Mouse (Mus musculus): ENCODE measurements around the gene Kcnb1. TPM values are rescaled to one million over a fixed set of nuclear protein-coding genes. Genes with fewer than 3 reads are reported as not detected.

The Kcnb1 gene
- polyA plus RNA-seq, 1 experiment from 2014 or later = 0.37 TPM

DNA sequence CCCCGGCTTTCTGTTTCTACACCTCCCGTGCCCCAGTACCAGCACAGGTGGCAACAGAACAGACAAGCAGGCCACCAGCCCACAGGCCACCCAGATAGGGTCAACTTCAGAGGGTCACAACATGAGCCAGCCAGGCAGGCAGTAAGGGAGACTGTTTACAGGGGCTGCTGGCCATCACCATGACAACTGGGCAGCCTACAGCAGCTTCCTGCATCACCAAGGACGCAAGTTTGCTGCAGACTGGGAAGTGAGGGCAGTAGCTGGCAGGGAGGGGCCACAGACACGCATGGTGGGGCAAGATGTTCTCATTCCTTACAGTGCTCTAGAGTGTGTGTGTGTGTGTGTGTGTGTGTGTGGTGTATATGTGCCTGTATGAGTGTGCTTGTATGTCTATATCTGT is 108.3 kb downstream of the Kcnb1 start:
- H3K4me2 ChIP-seq = no peak overlapping the region
- ATAC-seq (ENCODE audit: insufficient read depth) = peak; percentile 64; the same call in 1 of the 2 replicates
- H3K9ac ChIP-seq = no peak overlapping the region
- H3K4me1 ChIP-seq (ENCODE audit: insufficient read depth) = peaks cover 4% of the 10 kb centered on the region
- no peak overlapping the region for H3K4me3 ChIP-seq (ENCODE audit: low read depth, low read length)
- TF ChIP-seq CTCF (IDR thresholded peaks at IDR 0.05; ENCODE audit: low read depth) = no peak
- DNase-seq = peak; percentile 48
- H3K27ac ChIP-seq (ENCODE audit: low read depth) = no peak overlapping the region
- WGBS = 3% methylated on average over 4 of the region's 4 CpGs
- H3K9me3 ChIP-seq (ENCODE audit: low read depth, low read length) = no peaks in the 10 kb centered on the region
- H3K27me3 ChIP-seq (ENCODE audit: insufficient read depth, low read length) = no peaks in the 10 kb centered on the region
- H3K36me3 ChIP-seq (ENCODE audit: insufficient read depth) = no peaks in the 10 kb centered on the region

DNA sequence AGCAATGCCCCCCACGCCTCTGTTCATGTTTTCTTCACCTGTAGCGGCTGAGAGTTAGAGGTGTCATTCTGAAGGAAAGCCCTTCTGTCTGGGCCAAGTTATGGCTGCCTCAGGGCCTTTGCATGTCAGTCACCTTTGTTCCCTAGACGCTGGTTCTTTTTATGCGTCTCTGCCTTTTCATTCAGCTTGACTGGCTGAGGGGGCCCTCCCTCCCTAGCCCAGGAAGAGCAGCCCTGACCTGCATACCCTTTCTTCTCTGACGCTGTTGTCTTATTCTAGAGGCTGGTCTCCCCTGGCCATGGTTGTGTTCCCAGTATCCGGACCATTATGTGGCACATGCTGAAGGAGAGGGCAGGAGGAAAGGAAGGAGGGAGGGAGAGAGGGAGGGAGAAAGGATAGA is 108.8 kb downstream of the Kcnb1 start:
- Histone ChIP-seq H3K27me3 (ENCODE audit: insufficient read depth, low read length) (no peaks in the 10 kb centered on the region), H3K4me2 (no peak overlapping the region), H3K9ac (no peak overlapping the region), H3K4me3 (ENCODE audit: low read depth, low read length) (no peak overlapping the region), H3K27ac (ENCODE audit: low read depth) (no peak overlapping the region), H3K36me3 (ENCODE audit: insufficient read depth) (no peaks in the 10 kb centered on the region), H3K9me3 (ENCODE audit: low read depth, low read length) (no peaks in the 10 kb centered on the region), H3K4me1 (ENCODE audit: insufficient read depth) (peaks cover 4% of the 10 kb centered on the region)
- no peak for TF ChIP-seq CTCF (IDR thresholded peaks at IDR 0.05; ENCODE audit: low read depth)
- WGBS = 59% methylated on average over 6 of the region's 6 CpGs
- DNase-seq (no peak), ATAC-seq (ENCODE audit: insufficient read depth) (no peak)

DNA sequence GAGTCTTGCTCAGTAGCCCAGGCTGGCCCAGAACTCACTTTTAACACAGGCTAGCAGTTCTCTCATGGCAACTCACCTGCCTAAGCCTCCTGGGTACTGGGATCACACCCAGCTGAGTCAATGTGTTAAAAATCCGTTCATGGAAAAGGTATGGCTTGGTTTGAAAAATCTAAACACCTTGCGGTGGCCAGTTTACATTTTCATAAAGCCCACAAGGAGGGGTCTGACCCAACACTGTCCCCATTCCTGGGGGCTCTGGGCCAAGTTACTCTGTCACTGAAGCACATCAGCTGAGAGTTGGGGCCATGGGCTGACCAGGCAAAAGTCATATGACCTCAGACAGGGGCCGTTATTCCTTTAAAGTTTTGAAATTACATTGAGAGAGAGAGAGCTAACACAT is 109.6 kb downstream of the Kcnb1 start:
- no peak for DNase-seq
- H3K9me3 ChIP-seq (ENCODE audit: low read depth, low read length) = no peaks in the 10 kb centered on the region
- WGBS = 53% methylated on average over 3 of the region's 3 CpGs
- no peak overlapping the region for H3K4me3 ChIP-seq (ENCODE audit: low read depth, low read length)
- H3K27ac ChIP-seq (ENCODE audit: low read depth) = no peak overlapping the region
- no peak for TF ChIP-seq CTCF (IDR thresholded peaks at IDR 0.05; ENCODE audit: low read depth)
- no peak overlapping the region for H3K9ac ChIP-seq
- H3K4me1 ChIP-seq (ENCODE audit: insufficient read depth) = peaks cover 4% of the 10 kb centered on the region
- no peak overlapping the region for H3K4me2 ChIP-seq
- no peaks in the 10 kb centered on the region for H3K27me3 ChIP-seq (ENCODE audit: insufficient read depth, low read length)
- H3K36me3 ChIP-seq (ENCODE audit: insufficient read depth) = no peaks in the 10 kb centered on the region
- ATAC-seq (ENCODE audit: insufficient read depth) = no peak

DNA sequence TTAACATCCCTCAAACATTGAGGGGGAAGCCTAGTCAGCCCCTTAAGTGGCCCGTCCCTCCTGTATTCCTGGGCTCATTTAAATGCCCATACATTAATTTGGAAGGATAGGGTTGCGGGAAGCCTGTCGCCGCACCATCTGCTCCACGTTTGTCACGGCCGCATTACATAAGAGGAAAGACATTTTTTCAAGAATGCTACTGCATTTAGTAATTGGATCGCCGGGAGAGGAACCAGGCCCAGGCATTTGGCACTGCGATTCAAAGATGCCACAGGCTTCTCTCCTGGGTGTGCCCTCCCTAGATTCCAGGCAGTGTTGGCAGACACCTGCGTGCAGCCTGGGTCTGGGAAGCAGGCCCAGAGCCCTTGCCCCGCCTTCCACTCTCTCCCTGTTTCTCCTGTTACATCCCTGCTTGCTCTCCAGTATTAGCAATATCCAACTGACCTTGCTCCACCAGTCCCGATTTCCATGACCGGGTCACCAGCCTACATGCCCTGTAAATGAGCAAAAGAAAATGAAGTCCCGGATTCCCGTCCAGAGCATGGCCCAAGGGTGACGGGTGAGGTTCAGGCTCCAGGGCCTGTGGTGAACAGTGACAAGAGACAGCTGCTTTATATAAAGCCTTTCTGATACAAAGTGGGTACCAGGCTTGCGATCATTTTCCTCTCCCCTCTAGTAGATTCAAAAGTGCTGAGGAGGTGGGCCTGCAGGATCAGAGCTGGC is 110.3 kb downstream of the Kcnb1 start:
- 27% methylated on average over 18 of the region's 18 CpGs for WGBS
- no peak for TF ChIP-seq CTCF (IDR thresholded peaks at IDR 0.05; ENCODE audit: low read depth)
- 0 out of 2 replicates have a peak, but pooled peaks have one; percentile 29 for ATAC-seq (ENCODE audit: insufficient read depth)
- H3K27ac ChIP-seq (ENCODE audit: low read depth) = no peak overlapping the region
- no peaks in the 10 kb centered on the region for H3K36me3 ChIP-seq (ENCODE audit: insufficient read depth)
- H3K27me3 ChIP-seq (ENCODE audit: insufficient read depth, low read length) = no peaks in the 10 kb centered on the region
- peak; percentile 61 for DNase-seq
- no peak overlapping the region; the same call in 1 of the 2 replicates for H3K9ac ChIP-seq
- no peak overlapping the region for H3K4me3 ChIP-seq (ENCODE audit: low read depth, low read length)
- peaks cover 4% of the 10 kb centered on the region for H3K4me1 ChIP-seq (ENCODE audit: insufficient read depth)
- no peaks in the 10 kb centered on the region for H3K9me3 ChIP-seq (ENCODE audit: low read depth, low read length)
- peak overlapping the region; percentile 12; the same call in 1 of the 2 replicates for H3K4me2 ChIP-seq

DNA sequence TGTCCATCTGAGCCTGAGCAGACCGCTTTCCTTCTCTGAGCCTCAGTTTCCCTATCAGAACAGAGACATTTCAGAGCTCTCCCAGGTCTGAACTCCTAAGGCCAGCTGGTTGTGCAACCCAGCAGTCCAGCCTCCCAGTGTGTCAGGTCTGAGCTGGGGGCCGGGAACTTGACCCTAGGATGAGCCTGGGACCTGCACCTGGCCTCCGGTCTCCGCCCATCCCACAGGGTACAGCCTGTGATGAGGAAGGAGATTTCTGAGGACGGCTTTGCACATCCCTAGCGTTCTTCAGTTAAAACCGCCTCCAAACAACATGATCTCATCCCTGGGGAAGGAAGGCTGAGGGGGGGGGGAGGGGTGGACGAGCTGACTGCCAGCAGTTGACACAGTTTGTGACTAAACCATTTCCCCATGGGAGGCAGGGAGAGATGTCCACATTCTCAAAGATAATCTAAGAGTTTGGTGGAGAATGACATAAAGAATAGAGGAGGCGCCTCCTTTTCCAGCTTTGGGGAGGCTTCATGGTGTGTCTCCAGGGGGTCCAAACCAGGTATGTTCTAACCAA is 110.9 kb downstream of the Kcnb1 start:
- Histone ChIP-seq H3K4me3 (ENCODE audit: low read depth, low read length) (no peak overlapping the region), H3K9ac (0 out of 2 replicates have a peak overlapping the region, but pooled peaks have one; percentile 7), H3K9me3 (ENCODE audit: low read depth, low read length) (no peaks in the 10 kb centered on the region), H3K4me2 (peak overlapping the region; percentile 12; the same call in 1 of the 2 replicates), H3K4me1 (ENCODE audit: insufficient read depth) (peaks cover 4% of the 10 kb centered on the region), H3K27me3 (ENCODE audit: insufficient read depth, low read length) (no peaks in the 10 kb centered on the region), H3K36me3 (ENCODE audit: insufficient read depth) (no peaks in the 10 kb centered on the region), H3K27ac (ENCODE audit: low read depth) (no peak overlapping the region)
- no peak for TF ChIP-seq CTCF (IDR thresholded peaks at IDR 0.05; ENCODE audit: low read depth)
- ATAC-seq (ENCODE audit: insufficient read depth) (0 out of 2 replicates have a peak, but pooled peaks have one; percentile 25), DNase-seq (peak; percentile 31)
- 41% methylated on average over 9 of the region's 9 CpGs for WGBS

DNA sequence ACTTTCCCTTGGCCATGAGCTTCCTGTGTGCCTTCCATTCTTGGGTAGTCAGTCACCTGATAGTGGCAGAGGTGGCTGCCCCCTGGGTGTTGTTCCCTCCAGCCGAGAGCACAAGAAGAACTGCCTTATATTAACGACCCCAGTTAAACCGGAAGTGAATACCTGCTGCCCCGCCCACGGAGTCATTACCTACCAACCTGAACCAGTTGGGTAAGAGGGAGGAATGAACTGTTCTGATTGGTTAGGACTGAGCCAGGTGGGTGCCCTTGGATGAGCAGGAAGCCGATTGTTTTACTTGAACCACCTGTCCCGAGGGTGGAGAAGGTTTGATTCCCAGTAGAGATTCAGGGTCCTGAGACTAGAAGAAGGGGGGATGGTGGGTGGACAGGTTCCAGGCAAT is 111.5 kb downstream of the Kcnb1 start:
- DNase-seq = no peak
- Histone ChIP-seq H3K9ac (no peak overlapping the region), H3K36me3 (ENCODE audit: insufficient read depth) (no peaks in the 10 kb centered on the region), H3K9me3 (ENCODE audit: low read depth, low read length) (no peaks in the 10 kb centered on the region), H3K4me1 (ENCODE audit: insufficient read depth) (peaks cover 4% of the 10 kb centered on the region), H3K27ac (ENCODE audit: low read depth) (no peak overlapping the region), H3K27me3 (ENCODE audit: insufficient read depth, low read length) (no peaks in the 10 kb centered on the region), H3K4me2 (no peak overlapping the region), H3K4me3 (ENCODE audit: low read depth, low read length) (no peak overlapping the region)
- WGBS = 30% methylated on average over 7 of the region's 7 CpGs
- no peak for TF ChIP-seq CTCF (IDR thresholded peaks at IDR 0.05; ENCODE audit: low read depth)
- ATAC-seq (ENCODE audit: insufficient read depth) = no peak

DNA sequence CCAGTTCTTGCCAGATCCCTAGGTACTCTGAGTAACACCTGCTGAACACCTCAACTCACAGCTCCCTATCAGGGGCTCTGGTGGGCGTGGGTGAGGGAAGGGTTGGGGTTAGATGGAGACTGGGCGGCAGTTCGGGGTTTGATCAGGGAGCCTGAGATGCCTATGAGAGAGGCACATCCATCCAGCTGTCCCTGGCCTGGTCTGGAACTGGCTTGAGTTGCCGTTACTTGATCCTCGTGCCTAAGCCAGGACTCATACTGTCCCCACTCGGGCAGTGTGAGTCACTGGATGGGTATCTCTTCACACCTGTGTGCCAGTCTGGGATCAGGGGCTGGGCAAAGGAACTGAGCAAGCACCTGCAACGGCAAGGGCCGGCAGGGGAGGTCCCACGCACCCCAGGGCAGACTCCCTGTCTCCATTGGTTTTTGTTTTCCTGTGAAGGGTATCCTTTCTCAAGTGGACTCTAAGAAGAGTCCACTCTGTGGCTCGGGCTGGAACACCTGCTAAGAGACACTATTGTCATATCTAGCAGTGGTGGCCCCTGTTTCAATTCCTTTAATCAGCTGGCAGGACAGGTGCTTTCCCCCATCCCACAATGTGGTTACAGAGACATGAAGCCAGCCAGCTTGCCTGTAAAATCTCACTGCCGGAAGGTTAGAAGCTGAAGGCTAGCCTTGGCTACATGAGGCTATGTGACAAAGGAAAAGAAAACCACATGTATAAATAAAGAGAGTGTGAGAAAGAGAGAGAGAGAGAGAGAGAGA is 112.6 kb downstream of the Kcnb1 start:
- ATAC-seq (ENCODE audit: insufficient read depth) (no peak), DNase-seq (no peak)
- H3K27me3 ChIP-seq (ENCODE audit: insufficient read depth, low read length) = no peaks in the 10 kb centered on the region
- H3K27ac ChIP-seq (ENCODE audit: low read depth) = no peak overlapping the region
- no peak for TF ChIP-seq CTCF (IDR thresholded peaks at IDR 0.05; ENCODE audit: low read depth)
- no peaks in the 10 kb centered on the region for H3K9me3 ChIP-seq (ENCODE audit: low read depth, low read length)
- H3K4me2 ChIP-seq = no peak overlapping the region
- no peak overlapping the region for H3K4me3 ChIP-seq (ENCODE audit: low read depth, low read length)
- H3K4me1 ChIP-seq (ENCODE audit: insufficient read depth) = peaks cover 4% of the 10 kb centered on the region
- no peak overlapping the region for H3K9ac ChIP-seq
- H3K36me3 ChIP-seq (ENCODE audit: insufficient read depth) = no peaks in the 10 kb centered on the region
- 78% methylated on average over 11 of the region's 11 CpGs for WGBS

All from lung, embryonic 14.5 days (tissue).